Mouse (Mus musculus) brown adipose tissue, adult 24 weeks (tissue): ENCODE results near the gene Angptl2. TPM values are rescaled to one million over a fixed set of nuclear protein-coding genes. Genes with fewer than 3 reads are reported as not detected.

Source experiments
- H3K27ac ChIP-seq: fragments of 200-500 bp; replicated peaks from 2 replicates; pipeline ENCODE4 v1.5.1; 2012; ENCODE audit warnings: low read depth, mild to moderate bottlenecking, low read length
- H3K4me1 ChIP-seq: fragments of 200-500 bp; 2 replicates; pipeline ENCODE4 v1.6.1; 2012; ENCODE audit warnings: low read length, mixed read lengths; ENCODE audit not compliant: control insufficient read depth, insufficient read depth, insufficient read length
- H3K4me3 ChIP-seq: fragments of 200-500 bp; 2 replicates; pipeline ENCODE4 v1.5.1; 2012; ENCODE audit warnings: low read depth, mild to moderate bottlenecking, low read length, moderate library complexity; ENCODE audit not compliant: insufficient read depth
- polyA plus RNA-seq: library from polyadenylated mRNA; stranded (reverse); fragments of >200 nt; gene quantifications from 2 replicates; pipeline ENCODE4 v1.2.4, GENCODE M21; 2012; ENCODE audit not compliant: missing spikeins, insufficient read depth, insufficient read length

Angptl2 gene
- polyA plus RNA-seq, 1 experiment: 34.1 TPM

DNA sequence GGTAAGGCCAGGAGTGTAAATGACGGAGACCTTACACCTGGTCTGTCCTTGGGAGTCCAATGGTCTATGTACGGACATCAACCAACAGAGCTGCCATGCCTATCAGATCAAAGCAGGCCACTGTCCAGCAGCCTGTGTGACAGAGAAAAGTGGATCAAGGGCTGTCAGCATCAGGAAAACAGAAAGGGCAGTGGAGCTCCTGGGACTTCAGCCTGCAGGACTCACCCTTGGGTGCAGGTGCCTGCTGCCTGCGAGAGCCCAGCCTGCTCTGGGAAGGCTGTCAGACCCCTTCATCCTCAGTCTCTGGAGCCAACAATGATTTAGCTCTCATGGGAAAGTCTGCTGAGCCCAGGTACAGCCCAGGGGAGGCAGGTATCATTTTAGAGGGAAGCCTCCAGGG lies 45.6 kb downstream of the Angptl2 start:
- H3K4me3 ChIP-seq: no peak overlapping the region
- no peak overlapping the region for H3K27ac ChIP-seq
- 0 out of 2 replicates have a peak, but pooled peaks cover 2% of the 10 kb centered on the region for H3K4me1 ChIP-seq

DNA sequence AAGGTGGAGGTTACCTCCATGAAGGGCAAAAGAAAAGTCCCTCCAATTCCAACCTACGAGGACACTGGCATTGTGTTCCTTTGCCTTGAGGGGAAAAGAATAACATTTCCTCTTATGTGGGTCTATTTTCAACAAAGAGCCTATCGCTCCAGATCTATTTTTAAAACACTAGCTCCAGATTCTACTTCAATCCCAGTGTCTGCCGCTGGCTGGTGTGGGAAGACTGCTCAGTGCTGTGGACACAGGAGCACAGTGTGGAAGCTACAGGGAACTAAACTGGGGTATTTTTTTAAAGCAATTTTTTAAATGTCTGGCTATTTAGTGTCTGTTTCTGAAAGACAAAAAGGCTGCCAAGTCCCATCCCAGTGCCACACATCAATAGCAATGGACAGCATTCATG lies 49.9 kb downstream of the Angptl2 start:
- Histone ChIP-seq H3K4me3 (no peak overlapping the region), H3K27ac (no peak overlapping the region), H3K4me1 (0 out of 2 replicates have a peak, but pooled peaks cover 2% of the 10 kb centered on the region)

DNA sequence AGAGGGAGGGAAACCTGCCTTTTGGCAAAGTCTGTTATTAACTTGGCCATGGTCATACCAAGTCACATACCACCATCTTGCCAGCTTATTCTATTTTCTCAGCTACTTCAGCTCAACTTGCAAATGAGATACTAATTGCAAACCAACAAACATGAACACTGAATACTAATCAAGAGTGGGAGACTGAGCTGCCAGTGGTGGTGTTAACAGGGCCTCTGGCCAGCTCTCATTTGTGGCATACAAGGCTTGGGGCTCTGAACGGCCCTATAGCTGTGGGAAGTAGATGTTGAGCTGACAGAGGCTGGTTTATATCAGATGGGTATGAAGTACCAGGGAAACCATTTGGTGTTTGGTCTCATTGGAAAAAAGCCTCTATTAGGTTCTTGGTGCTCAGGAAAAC lies 51.2 kb downstream of the Angptl2 start:
- 0 out of 2 replicates have a peak, but pooled peaks cover 2% of the 10 kb centered on the region for H3K4me1 ChIP-seq
- H3K27ac ChIP-seq: no peak overlapping the region
- H3K4me3 ChIP-seq: no peak overlapping the region

DNA sequence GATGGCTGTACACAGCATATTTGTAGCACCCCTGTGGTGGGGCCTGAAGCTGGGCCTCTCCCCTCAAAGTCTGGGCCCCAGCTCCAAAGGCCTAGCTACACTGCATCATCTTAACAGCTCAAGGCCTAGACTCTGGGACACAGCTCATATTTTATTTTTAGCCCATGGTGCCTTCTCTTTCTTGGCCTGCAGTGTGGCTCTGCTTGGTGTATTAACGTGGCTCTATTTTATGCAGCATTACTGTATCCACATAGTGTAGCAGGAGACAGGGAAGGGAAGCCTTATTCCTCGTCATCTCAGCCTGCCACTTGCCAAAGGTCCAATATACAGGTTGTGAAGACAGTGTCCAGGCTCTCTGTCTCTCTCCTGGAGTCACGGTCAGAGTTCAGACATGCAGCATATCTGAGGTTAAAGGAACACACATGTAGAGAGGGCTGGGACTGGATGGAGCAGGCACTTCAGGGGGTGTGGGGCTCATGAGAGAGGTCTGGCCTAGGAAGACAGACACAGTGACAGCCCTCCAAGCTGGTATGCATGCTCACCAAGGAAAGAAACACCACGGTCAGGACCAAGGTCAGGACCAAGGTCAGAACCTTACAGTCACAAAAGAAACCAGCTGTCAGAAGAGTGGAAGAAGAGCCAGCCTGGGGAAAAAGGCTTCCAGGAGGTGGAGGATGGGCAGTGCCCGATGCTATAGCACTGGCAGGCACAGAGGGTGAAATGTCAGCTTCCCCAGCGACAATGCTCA lies 52.7 kb downstream of the Angptl2 start:
- Histone ChIP-seq H3K27ac (no peak overlapping the region), H3K4me1 (0 out of 2 replicates have a peak, but pooled peaks cover 2% of the 10 kb centered on the region), H3K4me3 (no peak overlapping the region)

DNA sequence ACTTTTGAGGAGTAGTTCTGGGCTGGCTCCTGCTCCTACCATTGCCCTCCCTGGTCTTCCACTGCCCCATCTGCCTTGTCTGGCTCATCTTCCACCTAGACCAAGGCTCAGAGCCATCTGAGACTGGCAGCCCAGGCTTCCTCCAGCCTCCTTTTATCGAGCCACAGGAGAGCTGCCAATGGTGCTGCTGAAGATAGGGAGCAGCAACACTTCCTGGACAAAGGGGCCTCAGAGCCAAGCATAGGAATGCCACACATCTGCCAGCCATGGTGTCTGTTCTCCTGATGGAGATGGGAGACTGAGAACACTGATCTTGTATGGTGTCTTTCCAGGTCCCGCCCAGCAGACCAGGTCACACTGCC lies 53.2 kb downstream of the Angptl2 start:
- Histone ChIP-seq H3K4me3 (no peak overlapping the region), H3K27ac (no peak overlapping the region), H3K4me1 (peaks cover 2% of the 10 kb centered on the region; the same call in 1 of the 2 replicates)

DNA sequence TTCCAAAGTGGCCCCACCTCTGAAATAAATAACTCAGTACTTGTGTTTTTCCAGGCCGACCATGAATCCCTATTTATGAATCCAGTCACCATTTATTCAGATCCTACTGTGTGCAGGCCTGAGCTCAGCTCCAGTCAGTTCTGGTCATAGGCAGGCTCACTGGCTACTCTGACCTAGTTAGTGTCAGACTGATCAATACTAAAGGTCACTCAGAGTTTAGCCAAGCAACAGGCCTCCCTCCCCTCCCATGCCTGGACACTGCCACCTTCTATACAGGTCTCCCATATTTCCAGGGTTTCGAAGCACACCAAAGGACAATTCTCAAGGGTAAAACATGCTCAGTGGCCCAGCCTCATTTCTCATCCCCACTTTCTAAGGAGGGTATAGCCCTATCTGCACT lies 54.7 kb downstream of the Angptl2 start:
- peaks cover 10% of the 10 kb centered on the region for H3K4me1 ChIP-seq
- H3K27ac ChIP-seq: no peak overlapping the region
- H3K4me3 ChIP-seq: no peak overlapping the region

DNA sequence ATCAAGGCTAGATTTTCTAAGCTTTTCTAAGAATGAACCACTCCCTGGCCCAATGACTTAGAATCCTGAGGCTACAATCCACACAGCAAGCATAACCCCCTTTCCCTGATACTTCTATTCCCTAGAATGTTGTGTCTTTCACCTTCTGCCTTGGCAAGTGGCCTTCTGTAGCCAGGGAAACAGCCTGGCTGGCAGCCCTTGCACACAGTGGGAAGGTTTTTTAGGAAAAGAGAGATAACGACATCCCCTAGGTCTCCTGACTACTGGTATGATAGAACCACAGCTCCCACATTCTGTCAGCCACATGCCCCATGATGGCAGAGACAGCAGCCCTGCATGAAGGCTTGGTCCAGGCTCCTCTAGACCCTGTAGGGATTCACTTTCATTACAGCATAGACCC lies 55.6 kb downstream of the Angptl2 start:
- peaks cover 10% of the 10 kb centered on the region for H3K4me1 ChIP-seq
- H3K4me3 ChIP-seq: no peak overlapping the region
- no peak overlapping the region for H3K27ac ChIP-seq

DNA sequence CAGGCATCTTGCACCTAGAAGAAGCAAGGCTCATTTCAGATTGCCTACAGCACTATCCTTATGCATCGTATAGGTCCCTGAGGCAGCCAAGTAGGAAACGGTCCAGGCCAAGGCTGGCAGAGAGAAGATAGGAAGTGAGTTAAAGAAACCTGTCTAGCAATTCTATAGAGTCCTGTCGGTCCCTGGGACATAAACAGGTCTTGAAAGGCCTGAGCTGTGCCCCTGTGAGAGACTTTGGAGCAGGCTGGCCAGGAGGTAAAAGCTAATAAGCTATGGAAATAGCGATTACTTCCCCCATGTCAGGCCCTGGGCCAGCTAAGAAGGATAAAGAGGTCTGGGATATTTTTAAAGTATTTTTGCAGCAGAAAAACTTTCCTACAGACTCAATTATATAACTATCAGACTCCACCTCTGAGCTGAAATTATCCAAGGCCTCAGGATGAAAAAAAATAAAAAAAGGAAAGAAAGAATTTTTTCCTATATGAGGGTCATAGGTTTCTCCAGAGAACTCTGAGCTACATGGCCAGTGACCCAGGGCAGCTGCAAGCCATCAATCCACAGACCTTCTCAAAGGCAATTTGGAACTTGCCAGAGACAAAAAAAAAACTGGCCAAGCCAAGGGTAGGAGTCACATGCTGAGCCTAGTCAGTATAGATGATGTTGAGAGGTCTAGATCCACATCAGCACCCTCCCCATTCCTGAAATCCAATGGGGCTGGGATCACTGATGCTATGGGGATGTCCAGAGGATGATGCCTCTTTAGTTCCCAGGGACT lies 57.0 kb downstream of the Angptl2 start:
- H3K4me1 ChIP-seq: peaks cover 10% of the 10 kb centered on the region
- H3K27ac ChIP-seq: no peak overlapping the region
- no peak overlapping the region for H3K4me3 ChIP-seq

DNA sequence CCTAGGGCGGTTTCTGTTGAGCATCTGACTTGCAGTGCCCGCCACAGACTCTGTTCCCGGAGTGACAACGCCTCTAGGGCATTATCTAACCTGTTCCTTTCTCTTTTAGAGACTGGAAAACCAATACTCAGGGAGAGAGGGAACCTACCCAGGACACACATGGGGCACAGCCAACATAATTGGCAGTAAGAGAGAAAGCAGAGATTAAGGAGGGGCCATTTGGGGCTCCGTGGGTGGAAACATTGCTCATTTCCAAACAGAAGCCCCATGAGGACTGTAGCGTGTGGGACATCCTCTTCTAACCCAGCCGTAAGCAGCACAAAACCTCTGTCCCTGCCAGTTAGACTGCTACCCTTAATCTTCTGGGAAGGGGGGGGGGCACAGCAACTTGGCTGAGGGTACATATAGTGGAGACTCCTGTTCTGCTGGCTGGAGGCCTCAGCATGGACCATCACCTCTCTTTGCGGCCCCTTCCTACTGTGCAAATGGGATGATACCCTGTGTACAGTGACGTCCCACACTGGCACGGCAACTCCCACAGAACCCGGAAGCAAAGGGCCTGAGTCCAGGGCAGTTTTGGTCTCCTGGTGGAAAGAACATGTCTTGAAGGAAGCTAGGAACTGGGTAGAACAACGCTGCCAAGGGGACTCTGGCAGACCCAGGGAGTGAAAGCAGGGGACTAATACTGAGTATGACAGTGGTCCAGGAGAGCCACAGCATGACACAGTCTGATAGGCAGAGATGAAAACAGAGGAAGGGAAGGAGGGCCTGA lies 59.0 kb downstream of the Angptl2 start:
- H3K4me3 ChIP-seq: no peak overlapping the region
- H3K27ac ChIP-seq: no peak overlapping the region
- peaks cover 9% of the 10 kb centered on the region for H3K4me1 ChIP-seq

DNA sequence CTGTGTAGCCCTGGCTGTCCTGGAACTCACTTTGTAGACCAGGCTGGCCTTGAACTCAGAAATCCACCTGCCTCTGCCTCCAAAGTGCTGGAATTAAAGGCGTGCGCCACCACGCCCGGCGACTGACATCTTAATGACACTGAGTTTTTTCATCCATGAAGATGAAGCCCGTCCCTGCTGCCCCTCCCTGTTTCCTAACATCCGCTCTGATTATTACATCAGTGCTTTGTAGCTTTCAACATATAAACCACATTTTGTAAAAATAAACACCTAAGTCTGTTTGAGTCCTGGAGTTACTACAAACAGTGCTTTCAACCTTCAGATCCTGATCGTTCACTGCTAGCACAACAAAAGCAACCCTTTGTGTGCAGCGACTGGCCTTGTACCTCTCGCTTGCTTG lies 63.9 kb downstream of the Angptl2 start:
- H3K4me1 ChIP-seq: peaks cover 6% of the 10 kb centered on the region
- no peak overlapping the region for H3K4me3 ChIP-seq
- no peak overlapping the region for H3K27ac ChIP-seq

DNA sequence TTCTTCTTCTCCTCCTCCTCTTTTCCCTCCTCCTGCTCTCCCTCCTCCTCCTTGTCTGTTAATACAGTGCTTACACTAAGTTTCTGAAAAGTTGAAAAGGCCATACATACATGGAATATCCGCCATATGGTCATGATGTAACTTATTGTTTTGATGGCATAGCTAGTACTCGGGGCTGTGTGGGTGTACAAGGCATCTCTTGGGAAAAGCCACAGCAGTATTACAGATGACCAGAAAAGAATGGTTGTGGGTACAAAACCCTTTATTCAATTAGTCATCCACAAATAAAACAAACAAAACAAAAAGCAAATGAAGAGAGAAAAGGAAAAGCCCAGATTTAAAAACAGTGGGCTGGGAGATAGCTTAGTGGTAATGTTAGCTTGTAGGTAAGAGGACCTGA lies 64.7 kb downstream of the Angptl2 start:
- H3K27ac ChIP-seq: no peak overlapping the region
- no peaks in the 10 kb centered on the region; the same call in 1 of the 2 replicates for H3K4me1 ChIP-seq
- no peak overlapping the region for H3K4me3 ChIP-seq

DNA sequence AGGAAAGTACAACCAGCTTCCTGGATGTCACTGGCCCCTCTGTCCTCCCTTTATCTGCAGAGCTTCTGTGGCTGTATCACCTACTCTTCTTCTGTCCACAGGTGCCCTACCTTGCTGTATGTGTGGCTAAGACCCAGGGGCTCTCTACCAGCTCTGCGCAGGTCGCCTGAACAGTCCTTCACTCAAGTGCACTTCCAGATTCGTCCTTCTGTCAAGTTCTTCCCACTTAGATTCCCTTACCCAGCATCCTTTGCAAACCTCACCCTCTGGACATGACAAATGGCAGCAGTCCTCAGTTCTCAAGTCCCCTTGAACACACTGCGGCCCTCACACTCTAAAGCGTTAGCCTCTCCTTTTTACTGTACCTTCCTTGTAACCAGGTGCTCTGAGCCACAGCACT lies 65.9 kb downstream of the Angptl2 start:
- Histone ChIP-seq H3K4me1 (no peaks in the 10 kb centered on the region; the same call in 1 of the 2 replicates), H3K27ac (peak overlapping the region; percentile 26; the same call in 1 of the 2 replicates), H3K4me3 (no peak overlapping the region)

DNA sequence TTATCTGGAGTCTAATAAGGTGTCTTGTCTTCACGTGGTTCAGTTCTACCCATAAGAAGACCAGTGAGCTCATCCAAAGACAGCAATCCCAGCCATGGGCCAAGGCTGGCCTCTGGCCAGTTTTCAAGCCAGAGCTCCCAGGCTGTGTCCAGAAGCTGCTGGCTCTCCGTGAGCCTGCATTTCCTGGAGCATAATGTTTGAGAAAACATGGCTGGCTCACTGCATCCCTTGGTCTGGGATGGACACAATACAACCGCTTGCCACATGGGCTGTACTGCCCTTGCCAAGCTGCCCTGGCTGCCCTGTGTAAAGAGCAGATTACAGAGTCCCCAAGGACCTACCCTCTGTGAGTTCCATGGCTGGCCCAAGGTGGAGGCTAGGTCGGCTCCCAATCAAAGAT lies 67.0 kb downstream of the Angptl2 start:
- H3K27ac ChIP-seq: 0 out of 2 replicates have a peak overlapping the region, but pooled peaks have one; percentile 26
- no peak overlapping the region for H3K4me3 ChIP-seq
- H3K4me1 ChIP-seq: no peaks in the 10 kb centered on the region; the same call in 1 of the 2 replicates

DNA sequence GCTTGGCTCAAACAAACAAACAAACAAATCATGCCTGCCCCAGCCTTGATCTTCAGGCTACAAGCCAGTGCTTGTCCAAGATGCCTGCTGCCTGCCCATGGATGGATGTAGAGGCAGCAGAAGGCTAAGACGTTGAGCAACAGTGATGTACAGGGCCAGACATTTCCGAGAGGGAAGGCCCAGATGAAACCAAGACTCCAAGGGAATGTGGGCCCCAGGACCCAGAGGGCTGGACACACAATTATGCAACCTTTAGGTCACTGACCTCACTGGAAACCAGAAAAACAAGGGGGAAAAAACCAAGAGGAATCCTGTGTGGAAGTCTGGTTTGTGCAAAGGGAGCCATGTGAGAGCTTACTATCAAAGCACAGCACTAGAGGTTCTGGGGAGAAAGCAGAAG lies 67.8 kb downstream of the Angptl2 start:
- Histone ChIP-seq H3K27ac (no peak overlapping the region; the same call in 1 of the 2 replicates), H3K4me1 (no peaks in the 10 kb centered on the region; the same call in 1 of the 2 replicates), H3K4me3 (no peak overlapping the region)

DNA sequence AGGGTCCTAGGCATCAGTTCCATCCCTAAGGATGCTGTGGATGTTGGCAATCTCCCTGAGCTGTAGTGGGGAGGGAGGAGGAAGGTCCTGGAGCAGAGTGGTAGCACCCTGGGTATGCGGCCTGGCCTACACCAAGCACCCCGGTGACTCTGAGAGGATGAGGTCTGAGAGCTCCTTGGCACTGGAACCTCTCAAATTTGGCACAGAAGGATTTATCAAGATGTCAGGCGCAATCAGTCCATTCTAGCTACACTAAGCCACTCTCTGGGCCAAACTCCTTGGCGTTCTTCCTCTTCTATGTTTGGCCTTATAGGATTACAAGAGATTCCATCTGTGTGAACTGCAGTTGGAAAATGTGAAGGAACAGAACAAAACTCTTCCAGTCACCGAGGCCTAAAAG lies 73.0 kb downstream of the Angptl2 start:
- Histone ChIP-seq H3K4me3 (no peak overlapping the region), H3K27ac (no peak overlapping the region), H3K4me1 (no peaks in the 10 kb centered on the region)
